Mouse (Mus musculus): ENCODE measurements around the gene Gss. TPM values are rescaled to one million over a fixed set of nuclear protein-coding genes. Genes with fewer than 3 reads are reported as not detected.
"Not testable (repeated sequence)": the region's sequence is repeated elsewhere in the genome, so short reads cannot be mapped to it uniquely, and the experiment has no call there.

The Gss gene
- polyA plus RNA-seq, 1 experiment from 2014 or later = 21.4 TPM

DNA sequence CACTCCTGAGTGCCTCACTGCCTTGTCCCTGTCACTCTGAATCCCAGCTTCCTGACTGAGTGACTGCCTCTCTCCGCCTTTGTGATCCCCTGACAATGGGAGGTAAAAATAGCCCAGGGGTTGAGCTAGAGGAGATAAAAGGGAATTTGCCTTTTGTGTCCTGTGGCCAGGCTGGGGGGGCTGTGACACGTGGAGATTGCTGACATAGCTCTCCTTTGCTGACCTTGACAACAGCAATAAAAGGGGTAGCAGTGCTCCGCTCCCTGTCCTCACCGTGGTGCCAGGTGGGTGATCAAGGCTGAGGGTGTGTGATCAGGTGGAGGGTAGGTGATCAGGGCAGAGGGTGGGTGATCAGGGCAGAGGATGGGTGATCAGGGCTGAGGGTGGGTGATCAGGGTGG, 18.4 kb upstream of the Gss start, which contains the start of gene Myh7b:
Gene Myh7b (plus strand): TSS at position 235 of the 400 bp plus-strand sequence.
- peak within 1 kb of the TSS; percentile 49 for H3K4me3 ChIP-seq (ENCODE audit: low read depth, low read length)
- peak; percentile 29; the same call in 1 of the 2 replicates for ATAC-seq (replicated peaks; ENCODE audit: insufficient number of reproducible peaks, low FRiP score, low TSS enrichment)
- peak within 1 kb of the TSS; percentile 72 for H3K9ac ChIP-seq (ENCODE audit: low read depth, low read length)
- no peaks in the 10 kb centered on the region for H3K36me3 ChIP-seq (ENCODE audit: control insufficient read depth, insufficient read depth, low read length)
- 19% methylated on average over 4 of the region's 4 CpGs for WGBS (ENCODE audit: insufficient replicate concordance)
- H3K4me1 ChIP-seq (ENCODE audit: control insufficient read depth, insufficient read depth, low read length) = peaks cover 31% of the 10 kb centered on the region
- H3K9me3 ChIP-seq (replicated peaks; ENCODE audit: control insufficient read depth, low read length) = no peaks in the 10 kb centered on the region
- peak within 1 kb of the TSS; percentile 74 for H3K27ac ChIP-seq (ENCODE audit: low read depth, low read length)
- H3K27me3 ChIP-seq (ENCODE audit: control insufficient read depth, insufficient read depth, low read length) = no peaks in the 10 kb centered on the region
- peak within 1 kb of the TSS; percentile 86 for H3K4me2 ChIP-seq

- Histone ChIP-seq H3K4me1 (ENCODE audit: control insufficient read depth, insufficient read depth, low read length) (peaks cover 35% of the 10 kb centered on the region), H3K4me3 (ENCODE audit: low read depth, low read length) (no peak overlapping the region), H3K27me3 (ENCODE audit: control insufficient read depth, insufficient read depth, low read length) (no peaks in the 10 kb centered on the region), H3K9ac (ENCODE audit: low read depth, low read length) (peak overlapping the region; percentile 16; the same call in 1 of the 2 replicates), H3K9me3 (replicated peaks; ENCODE audit: control insufficient read depth, low read length) (no peaks in the 10 kb centered on the region), H3K4me2 (no peak overlapping the region), H3K27ac (ENCODE audit: low read depth, low read length) (peak overlapping the region; percentile 94), H3K36me3 (ENCODE audit: control insufficient read depth, insufficient read depth, low read length) (no peaks in the 10 kb centered on the region)
- no peak for ATAC-seq (replicated peaks; ENCODE audit: insufficient number of reproducible peaks, low FRiP score, low TSS enrichment)
- 67% methylated on average over 4 of the region's 4 CpGs for WGBS (ENCODE audit: insufficient replicate concordance)
Observed at GRCm38 (mm10) chr2:155606360-155606759, 13.8 kb upstream of the Gss start.

DNA sequence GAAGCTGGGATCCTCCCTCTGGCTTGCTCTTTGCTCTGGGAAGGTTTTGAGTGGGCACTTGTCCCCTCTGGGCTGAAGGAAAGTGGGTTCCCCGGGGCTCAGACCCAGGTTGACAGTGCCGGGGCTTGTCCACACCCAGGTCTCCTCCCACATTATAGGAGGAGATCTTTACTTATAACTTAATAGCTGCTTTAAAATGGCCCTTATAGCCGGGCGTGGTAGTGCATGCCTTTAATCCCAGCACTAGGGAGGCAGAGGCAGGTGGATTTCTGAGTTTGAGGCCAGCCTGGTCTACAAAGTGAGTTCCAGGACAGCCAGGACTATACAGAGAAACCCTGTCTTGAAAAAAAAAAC, 12.6 kb upstream of the Gss start:
- Histone ChIP-seq H3K4me2 (peak overlapping the region; percentile 57), H3K27ac (ENCODE audit: low read depth, low read length) (peak overlapping the region; percentile 94), H3K9ac (ENCODE audit: low read depth, low read length) (peak overlapping the region; percentile 58; the same call in 1 of the 2 replicates), H3K4me1 (ENCODE audit: control insufficient read depth, insufficient read depth, low read length) (peaks cover 28% of the 10 kb centered on the region)
- not testable (repeated sequence) for H3K4me3 ChIP-seq (ENCODE audit: low read depth, low read length); H3K27me3 ChIP-seq (ENCODE audit: control insufficient read depth, insufficient read depth, low read length); ATAC-seq (replicated peaks; ENCODE audit: insufficient number of reproducible peaks, low FRiP score, low TSS enrichment); H3K9me3 ChIP-seq (replicated peaks; ENCODE audit: control insufficient read depth, low read length); H3K36me3 ChIP-seq (ENCODE audit: control insufficient read depth, insufficient read depth, low read length)
- 48% methylated on average over 4 of the region's 4 CpGs for WGBS (ENCODE audit: insufficient replicate concordance)

DNA sequence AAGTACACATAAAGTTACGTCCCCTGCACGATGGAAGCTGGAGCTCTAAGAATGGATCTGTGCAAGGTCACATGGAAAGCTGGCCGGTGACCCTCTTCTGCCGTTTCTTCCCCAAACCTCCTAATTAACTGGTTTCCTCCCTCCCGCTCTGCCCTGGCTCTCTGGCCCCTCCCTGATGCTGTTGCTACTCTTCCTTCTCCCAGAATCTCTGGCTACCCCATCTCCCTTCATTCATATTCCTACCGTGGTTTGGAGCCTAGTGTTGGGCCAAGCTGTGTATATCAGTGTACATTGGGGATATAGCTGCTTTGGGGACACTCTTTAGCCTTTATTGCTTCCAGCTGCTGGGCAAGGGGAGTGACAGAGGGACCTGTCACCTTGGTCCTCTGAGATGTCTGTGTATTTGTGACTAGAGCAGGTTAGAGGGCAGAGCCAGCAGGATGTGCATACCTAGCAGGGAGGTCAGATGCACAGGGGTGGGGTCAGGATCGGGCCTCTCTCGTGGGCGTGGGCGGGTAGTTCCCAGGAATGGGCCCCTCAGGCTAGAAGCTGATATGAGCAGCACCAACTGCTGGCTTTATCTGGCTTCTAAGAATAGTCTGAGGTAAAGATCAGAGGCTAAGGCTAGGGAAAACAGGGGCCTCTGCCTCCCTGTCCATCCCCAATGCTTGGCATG, 12.1 kb upstream of the Gss start:
- Histone ChIP-seq H3K27me3 (ENCODE audit: control insufficient read depth, insufficient read depth, low read length) (no peaks in the 10 kb centered on the region), H3K9ac (ENCODE audit: low read depth, low read length) (peak overlapping the region; percentile 58; the same call in 1 of the 2 replicates), H3K4me2 (peak overlapping the region; percentile 57), H3K4me1 (ENCODE audit: control insufficient read depth, insufficient read depth, low read length) (peaks cover 28% of the 10 kb centered on the region), H3K27ac (ENCODE audit: low read depth, low read length) (peak overlapping the region; percentile 94), H3K4me3 (ENCODE audit: low read depth, low read length) (no peak overlapping the region; the same call in 1 of the 2 replicates), H3K9me3 (replicated peaks; ENCODE audit: control insufficient read depth, low read length) (no peaks in the 10 kb centered on the region), H3K36me3 (ENCODE audit: control insufficient read depth, insufficient read depth, low read length) (no peaks in the 10 kb centered on the region)
- peak; percentile 88 for ATAC-seq (replicated peaks; ENCODE audit: insufficient number of reproducible peaks, low FRiP score, low TSS enrichment)
- 29% methylated on average over 10 of the region's 10 CpGs for WGBS (ENCODE audit: insufficient replicate concordance)

- no peak overlapping the region for H3K4me2 ChIP-seq
- ATAC-seq (replicated peaks; ENCODE audit: insufficient number of reproducible peaks, low FRiP score, low TSS enrichment) = no peak
- no peaks in the 10 kb centered on the region for H3K27me3 ChIP-seq (ENCODE audit: control insufficient read depth, insufficient read depth, low read length)
- H3K36me3 ChIP-seq (ENCODE audit: control insufficient read depth, insufficient read depth, low read length) = no peaks in the 10 kb centered on the region
- peak overlapping the region; percentile 94 for H3K27ac ChIP-seq (ENCODE audit: low read depth, low read length)
- H3K9ac ChIP-seq (ENCODE audit: low read depth, low read length) = peak overlapping the region; percentile 58; the same call in 1 of the 2 replicates
- H3K4me1 ChIP-seq (ENCODE audit: control insufficient read depth, insufficient read depth, low read length) = peaks cover 28% of the 10 kb centered on the region
- WGBS (ENCODE audit: insufficient replicate concordance) = 61% methylated on average over 3 of the region's 3 CpGs
- no peak overlapping the region for H3K4me3 ChIP-seq (ENCODE audit: low read depth, low read length)
- H3K9me3 ChIP-seq (replicated peaks; ENCODE audit: control insufficient read depth, low read length) = no peaks in the 10 kb centered on the region
Observed at GRCm38 (mm10) chr2:155603707-155604106, 11.1 kb upstream of the Gss start.

DNA sequence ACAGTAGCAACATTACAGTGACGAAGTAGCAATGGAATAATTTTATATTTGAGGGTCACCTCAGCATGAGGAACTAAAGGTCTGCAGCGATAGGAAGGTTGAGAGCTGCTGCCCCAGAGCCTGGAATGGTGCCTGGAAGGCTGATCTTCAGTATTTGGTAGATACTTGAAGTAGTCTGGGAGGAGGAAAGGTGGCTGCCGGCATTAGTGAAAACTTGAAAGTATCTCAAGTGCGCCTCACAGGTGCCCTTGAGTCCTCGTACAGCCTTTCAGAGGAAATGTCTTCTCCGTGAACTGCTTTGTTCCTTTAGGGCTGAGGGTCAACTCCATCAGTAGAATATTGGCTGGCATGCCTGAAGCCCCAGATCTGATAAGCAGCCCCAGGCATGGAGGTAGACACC, 2.9 kb upstream of the Gss start:
- H3K9me3 ChIP-seq (replicated peaks; ENCODE audit: control insufficient read depth, low read length) = no peaks in the 10 kb centered on the region
- no peak overlapping the region for H3K9ac ChIP-seq (ENCODE audit: low read depth, low read length)
- WGBS (ENCODE audit: insufficient replicate concordance) = 75% methylated on average over 6 of the region's 6 CpGs
- peaks cover 10% of the 10 kb centered on the region for H3K4me1 ChIP-seq (ENCODE audit: control insufficient read depth, insufficient read depth, low read length)
- no peak overlapping the region for H3K4me2 ChIP-seq
- no peak overlapping the region for H3K27ac ChIP-seq (ENCODE audit: low read depth, low read length)
- no peak for ATAC-seq (replicated peaks; ENCODE audit: insufficient number of reproducible peaks, low FRiP score, low TSS enrichment)
- H3K27me3 ChIP-seq (ENCODE audit: control insufficient read depth, insufficient read depth, low read length) = no peaks in the 10 kb centered on the region
- H3K36me3 ChIP-seq (ENCODE audit: control insufficient read depth, insufficient read depth, low read length) = no peaks in the 10 kb centered on the region
- H3K4me3 ChIP-seq (ENCODE audit: low read depth, low read length) = no peak overlapping the region

DNA sequence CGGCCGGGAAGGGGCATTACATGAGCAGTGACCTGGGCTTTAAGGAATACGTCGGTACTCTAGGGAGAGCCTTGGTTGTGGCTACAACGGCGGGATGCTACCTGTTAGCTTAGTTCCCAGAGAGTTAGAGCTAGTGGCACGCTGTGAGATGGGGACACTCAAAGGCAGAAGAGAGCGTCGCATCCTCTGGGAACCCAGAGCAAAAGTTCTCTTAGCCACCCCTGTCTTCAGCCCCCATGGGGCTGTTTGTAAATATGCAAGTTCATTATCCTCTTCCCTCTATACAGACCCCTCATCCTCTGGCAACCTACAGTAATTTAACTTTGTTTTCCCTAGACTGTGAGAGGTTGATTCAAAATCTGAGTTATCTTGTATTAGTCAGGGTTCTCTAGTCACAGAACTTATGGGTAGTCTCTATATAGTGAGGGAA, 259 bp upstream of the Gss start:
- H3K9ac ChIP-seq (ENCODE audit: low read depth, low read length) = peak overlapping the region; percentile 74
- peak overlapping the region; percentile 71 for H3K4me2 ChIP-seq
- peak overlapping the region; percentile 63 for H3K4me3 ChIP-seq (ENCODE audit: low read depth, low read length)
- no peaks in the 10 kb centered on the region for H3K36me3 ChIP-seq (ENCODE audit: control insufficient read depth, insufficient read depth, low read length)
- H3K9me3 ChIP-seq (replicated peaks; ENCODE audit: control insufficient read depth, low read length) = no peaks in the 10 kb centered on the region
- ATAC-seq (replicated peaks; ENCODE audit: insufficient number of reproducible peaks, low FRiP score, low TSS enrichment) = no peak
- H3K27me3 ChIP-seq (ENCODE audit: control insufficient read depth, insufficient read depth, low read length) = no peaks in the 10 kb centered on the region
- H3K27ac ChIP-seq (ENCODE audit: low read depth, low read length) = peak overlapping the region; percentile 25; the same call in 1 of the 2 replicates
- WGBS (ENCODE audit: insufficient replicate concordance) = 0% methylated on average over 9 of the region's 9 CpGs
- H3K4me1 ChIP-seq (ENCODE audit: control insufficient read depth, insufficient read depth, low read length) = peaks cover 10% of the 10 kb centered on the region

GRCm38 (mm10) chr2:155591676-155592075, 934 bp downstream of the Gss start:
- H3K4me3 ChIP-seq (ENCODE audit: low read depth, low read length) = peak overlapping the region; percentile 63
- peaks cover 10% of the 10 kb centered on the region for H3K4me1 ChIP-seq (ENCODE audit: control insufficient read depth, insufficient read depth, low read length)
- peak overlapping the region; percentile 84 for H3K27ac ChIP-seq (ENCODE audit: low read depth, low read length)
- no peaks in the 10 kb centered on the region for H3K36me3 ChIP-seq (ENCODE audit: control insufficient read depth, insufficient read depth, low read length)
- H3K27me3 ChIP-seq (ENCODE audit: control insufficient read depth, insufficient read depth, low read length) = no peaks in the 10 kb centered on the region
- WGBS (ENCODE audit: insufficient replicate concordance) = 7% methylated on average over 6 of the region's 6 CpGs
- no peak for ATAC-seq (replicated peaks; ENCODE audit: insufficient number of reproducible peaks, low FRiP score, low TSS enrichment)
- H3K9ac ChIP-seq (ENCODE audit: low read depth, low read length) = peak overlapping the region; percentile 79
- peak overlapping the region; percentile 71 for H3K4me2 ChIP-seq
- no peaks in the 10 kb centered on the region for H3K9me3 ChIP-seq (replicated peaks; ENCODE audit: control insufficient read depth, low read length)

GRCm38 (mm10) chr2:155590876-155591275, 1.7 kb downstream of the Gss start:
- peak overlapping the region; percentile 71; the same call in 1 of the 2 replicates for H3K4me2 ChIP-seq
- H3K4me3 ChIP-seq (ENCODE audit: low read depth, low read length) = no peak overlapping the region
- H3K27ac ChIP-seq (ENCODE audit: low read depth, low read length) = no peak overlapping the region
- no peaks in the 10 kb centered on the region for H3K27me3 ChIP-seq (ENCODE audit: control insufficient read depth, insufficient read depth, low read length)
- peaks cover 10% of the 10 kb centered on the region for H3K4me1 ChIP-seq (ENCODE audit: control insufficient read depth, insufficient read depth, low read length)
- ATAC-seq (replicated peaks; ENCODE audit: insufficient number of reproducible peaks, low FRiP score, low TSS enrichment) = no peak
- no peak overlapping the region for H3K9ac ChIP-seq (ENCODE audit: low read depth, low read length)
- H3K36me3 ChIP-seq (ENCODE audit: control insufficient read depth, insufficient read depth, low read length) = no peaks in the 10 kb centered on the region
- WGBS (ENCODE audit: insufficient replicate concordance) = 95% methylated on average over 2 of the region's 2 CpGs
- H3K9me3 ChIP-seq (replicated peaks; ENCODE audit: control insufficient read depth, low read length) = no peaks in the 10 kb centered on the region
